Mouse (Mus musculus): ENCODE measurements around the gene Slc43a1. TPM values are rescaled to one million over a fixed set of nuclear protein-coding genes. Genes with fewer than 3 reads are reported as not detected.
A peak's percentile ranks its signal among the peaks of the same experiment; 100 is the strongest.

Slc43a1 gene
- 17.8 and 19.1 TPM in 2 replicates for polyA plus RNA-seq (2014; fragmentation: Nextera tagmentation; extraction: Ambion mirVana)

GRCm38 (mm10) chr2:84838593-84838949 lies at the start of gene Slc43a1:
Slc43a1 (plus strand) TSS chr2:84838850.
- H3K4me1 ChIP-seq (ENCODE audit: control insufficient read depth, insufficient read depth, low read length) = peaks cover 3% of the 10 kb centered on the region; the same call in 1 of the 2 replicates
- no peaks in the 10 kb centered on the region for H3K9me3 ChIP-seq (ENCODE audit: control insufficient read depth, low read length)
- DNase-seq (ENCODE audit: low spot score) (no peak), ATAC-seq (ENCODE audit: insufficient read depth, low FRiP score, low TSS enrichment) (no peak)
- H3K4me3 ChIP-seq (ENCODE audit: low read depth, low read length) = peak within 1 kb of the TSS; percentile 57
- peak within 1 kb of the TSS; percentile 95 for H3K4me2 ChIP-seq (ENCODE audit: low read depth)
- 16% methylated on average over 10 of the region's 10 CpGs for WGBS
- H3K27me3 ChIP-seq (ENCODE audit: control insufficient read depth, insufficient read depth, low read length) = peaks cover 10% of the 10 kb centered on the region
- no peak within 1 kb of the TSS for H3K27ac ChIP-seq (ENCODE audit: low read depth, low read length)
- peak within 1 kb of the TSS; percentile 69 for H3K9ac ChIP-seq (ENCODE audit: low read length)
- no peaks in the 10 kb centered on the region for H3K36me3 ChIP-seq (ENCODE audit: control insufficient read depth, insufficient read depth, low read length)

GRCm38 (mm10) chr2:84790418-84790817 lies 48.2 kb upstream of the Slc43a1 start:
- H3K4me1 ChIP-seq (ENCODE audit: control insufficient read depth, insufficient read depth, low read length) = no peaks in the 10 kb centered on the region
- no peak overlapping the region for H3K4me3 ChIP-seq (ENCODE audit: low read depth, low read length)
- no peaks in the 10 kb centered on the region for H3K27me3 ChIP-seq (ENCODE audit: control insufficient read depth, insufficient read depth, low read length)
- ATAC-seq (ENCODE audit: insufficient read depth, low FRiP score, low TSS enrichment) = no peak
- H3K27ac ChIP-seq (ENCODE audit: low read depth, low read length) = no peak overlapping the region
- no peaks in the 10 kb centered on the region for H3K9me3 ChIP-seq (ENCODE audit: control insufficient read depth, low read length)
- no peak overlapping the region; the same call in 1 of the 2 replicates for H3K9ac ChIP-seq (ENCODE audit: low read length)
- WGBS = 52% methylated on average over 9 of the region's 9 CpGs
- DNase-seq (ENCODE audit: low spot score) = no peak
- H3K4me2 ChIP-seq (ENCODE audit: low read depth) = no peak overlapping the region
- H3K36me3 ChIP-seq (ENCODE audit: control insufficient read depth, insufficient read depth, low read length) = no peaks in the 10 kb centered on the region

- WGBS = 90% methylated on average over 3 of the region's 3 CpGs
- Histone ChIP-seq H3K9ac (ENCODE audit: low read length) (no peak overlapping the region), H3K27me3 (ENCODE audit: control insufficient read depth, insufficient read depth, low read length) (no peaks in the 10 kb centered on the region), H3K4me1 (ENCODE audit: control insufficient read depth, insufficient read depth, low read length) (no peaks in the 10 kb centered on the region), H3K9me3 (ENCODE audit: control insufficient read depth, low read length) (no peaks in the 10 kb centered on the region), H3K36me3 (ENCODE audit: control insufficient read depth, insufficient read depth, low read length) (no peaks in the 10 kb centered on the region), H3K4me2 (ENCODE audit: low read depth) (no peak overlapping the region), H3K4me3 (ENCODE audit: low read depth, low read length) (no peak overlapping the region), H3K27ac (ENCODE audit: low read depth, low read length) (no peak overlapping the region)
- ATAC-seq (ENCODE audit: insufficient read depth, low FRiP score, low TSS enrichment) (no peak), DNase-seq (ENCODE audit: low spot score) (no peak)
These were observed 46.1 kb upstream of the Slc43a1 start for GRCm38 (mm10) chr2:84792516-84792915.

- no peaks in the 10 kb centered on the region for H3K36me3 ChIP-seq (ENCODE audit: control insufficient read depth, insufficient read depth, low read length)
- H3K4me2 ChIP-seq (ENCODE audit: low read depth) = no peak overlapping the region
- ATAC-seq (ENCODE audit: insufficient read depth, low FRiP score, low TSS enrichment) (no peak), DNase-seq (ENCODE audit: low spot score) (no peak)
- H3K4me3 ChIP-seq (ENCODE audit: low read depth, low read length) = no peak overlapping the region
- H3K9me3 ChIP-seq (ENCODE audit: control insufficient read depth, low read length) = no peaks in the 10 kb centered on the region
- no peaks in the 10 kb centered on the region for H3K27me3 ChIP-seq (ENCODE audit: control insufficient read depth, insufficient read depth, low read length)
- no peak overlapping the region for H3K27ac ChIP-seq (ENCODE audit: low read depth, low read length)
- no peak overlapping the region for H3K9ac ChIP-seq (ENCODE audit: low read length)
- no peaks in the 10 kb centered on the region for H3K4me1 ChIP-seq (ENCODE audit: control insufficient read depth, insufficient read depth, low read length)
- 82% methylated on average over 3 of the region's 3 CpGs for WGBS
These were observed 45.5 kb upstream of the Slc43a1 start for GRCm38 (mm10) chr2:84793154-84793553.

GRCm38 (mm10) chr2:84793871-84794270 lies 44.8 kb upstream of the Slc43a1 start:
- Histone ChIP-seq H3K36me3 (ENCODE audit: control insufficient read depth, insufficient read depth, low read length) (no peaks in the 10 kb centered on the region), H3K9ac (ENCODE audit: low read length) (no peak overlapping the region), H3K4me1 (ENCODE audit: control insufficient read depth, insufficient read depth, low read length) (no peaks in the 10 kb centered on the region), H3K27ac (ENCODE audit: low read depth, low read length) (no peak overlapping the region), H3K4me3 (ENCODE audit: low read depth, low read length) (no peak overlapping the region), H3K4me2 (ENCODE audit: low read depth) (no peak overlapping the region), H3K27me3 (ENCODE audit: control insufficient read depth, insufficient read depth, low read length) (no peaks in the 10 kb centered on the region), H3K9me3 (ENCODE audit: control insufficient read depth, low read length) (no peaks in the 10 kb centered on the region)
- DNase-seq (ENCODE audit: low spot score) = no peak
- 86% methylated on average over 3 of the region's 3 CpGs for WGBS
- no peak for ATAC-seq (ENCODE audit: insufficient read depth, low FRiP score, low TSS enrichment)

GRCm38 (mm10) chr2:84797833-84798492 lies 40.7 kb upstream of the Slc43a1 start:
- H3K4me1 ChIP-seq (ENCODE audit: control insufficient read depth, insufficient read depth, low read length) = 0 out of 2 replicates have a peak, but pooled peaks cover 3% of the 10 kb centered on the region
- no peak overlapping the region for H3K27ac ChIP-seq (ENCODE audit: low read depth, low read length)

GRCm38 (mm10) chr2:84798493-84798921 lies 40.1 kb upstream of the Slc43a1 start, which contains the start of gene Ube2l6:
Ube2l6 (plus strand) TSS chr2:84798828.
- WGBS = under 1% methylated on average over 21 of the region's 21 CpGs
- Histone ChIP-seq H3K27me3 (ENCODE audit: control insufficient read depth, insufficient read depth, low read length) (no peaks in the 10 kb centered on the region), H3K9ac (ENCODE audit: low read length) (peak within 1 kb of the TSS; percentile 64), H3K27ac (ENCODE audit: low read depth, low read length) (no peak within 1 kb of the TSS), H3K4me1 (ENCODE audit: control insufficient read depth, insufficient read depth, low read length) (0 out of 2 replicates have a peak, but pooled peaks cover 3% of the 10 kb centered on the region), H3K4me3 (ENCODE audit: low read depth, low read length) (peak within 1 kb of the TSS; percentile 53), H3K36me3 (ENCODE audit: control insufficient read depth, insufficient read depth, low read length) (no peaks in the 10 kb centered on the region), H3K4me2 (ENCODE audit: low read depth) (peak within 1 kb of the TSS; percentile 79), H3K9me3 (ENCODE audit: control insufficient read depth, low read length) (no peaks in the 10 kb centered on the region)
- peak; percentile 65 for ATAC-seq (ENCODE audit: insufficient read depth, low FRiP score, low TSS enrichment)
- peak; percentile 74 for DNase-seq (ENCODE audit: low spot score)

More at GRCm38 (mm10) chr2:84797833-84798492, 40.7 kb upstream of the Slc43a1 start:
- Histone ChIP-seq H3K36me3 (ENCODE audit: control insufficient read depth, insufficient read depth, low read length) (no peaks in the 10 kb centered on the region), H3K27me3 (ENCODE audit: control insufficient read depth, insufficient read depth, low read length) (no peaks in the 10 kb centered on the region), H3K9me3 (ENCODE audit: control insufficient read depth, low read length) (no peaks in the 10 kb centered on the region), H3K4me2 (ENCODE audit: low read depth) (peak overlapping the region; percentile 79), H3K4me3 (ENCODE audit: low read depth, low read length) (peak overlapping the region; percentile 53), H3K9ac (ENCODE audit: low read length) (peak overlapping the region; percentile 64)
- peak; percentile 77 for ATAC-seq (ENCODE audit: insufficient read depth, low FRiP score, low TSS enrichment)
- WGBS = 13% methylated on average over 13 of the region's 13 CpGs
- peak; percentile 90 for DNase-seq (ENCODE audit: low spot score)

- DNase-seq (ENCODE audit: low spot score) (peak; percentile 57), ATAC-seq (ENCODE audit: insufficient read depth, low FRiP score, low TSS enrichment) (peak; percentile 64)
- Histone ChIP-seq H3K4me1 (ENCODE audit: control insufficient read depth, insufficient read depth, low read length) (0 out of 2 replicates have a peak, but pooled peaks cover 3% of the 10 kb centered on the region), H3K9me3 (ENCODE audit: control insufficient read depth, low read length) (no peaks in the 10 kb centered on the region), H3K9ac (ENCODE audit: low read length) (peak overlapping the region; percentile 64), H3K4me2 (ENCODE audit: low read depth) (peak overlapping the region; percentile 79), H3K27me3 (ENCODE audit: control insufficient read depth, insufficient read depth, low read length) (no peaks in the 10 kb centered on the region), H3K36me3 (ENCODE audit: control insufficient read depth, insufficient read depth, low read length) (no peaks in the 10 kb centered on the region), H3K4me3 (ENCODE audit: low read depth, low read length) (peak overlapping the region; percentile 53), H3K27ac (ENCODE audit: low read depth, low read length) (no peak overlapping the region)
- under 1% methylated on average over 10 of the region's 16 CpGs for WGBS
These were observed 39.5 kb upstream of the Slc43a1 start for GRCm38 (mm10) chr2:84799041-84799561.

GRCm38 (mm10) chr2:84800304-84800703 lies 38.3 kb upstream of the Slc43a1 start:
- no peak overlapping the region for H3K27ac ChIP-seq (ENCODE audit: low read depth, low read length)
- no peak overlapping the region for H3K4me2 ChIP-seq (ENCODE audit: low read depth)
- ATAC-seq (ENCODE audit: insufficient read depth, low FRiP score, low TSS enrichment) (no peak), DNase-seq (ENCODE audit: low spot score) (no peak)
- 82% methylated on average over 4 of the region's 4 CpGs for WGBS
- H3K27me3 ChIP-seq (ENCODE audit: control insufficient read depth, insufficient read depth, low read length) = no peaks in the 10 kb centered on the region
- H3K9ac ChIP-seq (ENCODE audit: low read length) = no peak overlapping the region
- 0 out of 2 replicates have a peak, but pooled peaks cover 3% of the 10 kb centered on the region for H3K4me1 ChIP-seq (ENCODE audit: control insufficient read depth, insufficient read depth, low read length)
- no peak overlapping the region for H3K4me3 ChIP-seq (ENCODE audit: low read depth, low read length)
- H3K36me3 ChIP-seq (ENCODE audit: control insufficient read depth, insufficient read depth, low read length) = no peaks in the 10 kb centered on the region
- no peaks in the 10 kb centered on the region for H3K9me3 ChIP-seq (ENCODE audit: control insufficient read depth, low read length)
